Mouse (Mus musculus) liver, embryonic 13.5 days (tissue): ENCODE data around the gene Oca2. TPM values are rescaled to one million over a fixed set of nuclear protein-coding genes. Genes with fewer than 3 reads are reported as not detected.

Experiments
- ATAC-seq: fragments of 200-750 bp; cut with Nextera tagmentation; 2 replicates; pipeline ENCODE4 v1.8.0; 2017; ENCODE audit warnings: low read depth, mild to moderate bottlenecking, moderate number of reproducible peaks, moderate library complexity
- DNase-seq: peaks from one replicate; pipeline ENCODE4 v3.0.0; 2022
- H3K27ac ChIP-seq: fragments of 300-500 bp; sonication (generic); 2 replicates; pipeline ENCODE4 v1.5.1; 2015; ENCODE audit warnings: moderate library complexity, mild to moderate bottlenecking, inconsistent platforms
- H3K27me3 ChIP-seq: fragments of 300-500 bp; sonication (generic); 2 replicates; pipeline ENCODE4 v1.6.1; 2015; ENCODE audit warnings: mild to moderate bottlenecking, inconsistent platforms
- H3K36me3 ChIP-seq: fragments of 300-500 bp; sonication (generic); 2 replicates; pipeline ENCODE4 v1.6.1; 2015; ENCODE audit warnings: mild to moderate bottlenecking, inconsistent platforms
- H3K4me1 ChIP-seq: fragments of 300-500 bp; sonication (generic); replicated peaks from 2 replicates; pipeline ENCODE4 v1.6.1; 2015; ENCODE audit warnings: inconsistent platforms
- H3K4me2 ChIP-seq: fragments of 300-500 bp; sonication (generic); 2 replicates; pipeline ENCODE4 v1.6.1; 2015; ENCODE audit warnings: inconsistent platforms, mild to moderate bottlenecking, moderate library complexity
- H3K4me3 ChIP-seq: fragments of 300-500 bp; sonication (generic); replicated peaks from 2 replicates; pipeline ENCODE4 v1.5.1; 2015; ENCODE audit warnings: mild to moderate bottlenecking, inconsistent platforms
- H3K9ac ChIP-seq: fragments of 300-500 bp; sonication (generic); 2 replicates; pipeline ENCODE4 v1.6.1; 2015; ENCODE audit warnings: mild to moderate bottlenecking, inconsistent platforms
- H3K9me3 ChIP-seq: fragments of 300-500 bp; sonication (generic); replicated peaks from 2 replicates; pipeline ENCODE4 v1.6.1; 2016; ENCODE audit warnings: inconsistent platforms
- WGBS: fragments of 180-500 bp; shearing (Covaris S2); methylation state at CpG from one replicate; pipeline ENCODE4 v1.1.7; 2015; ENCODE audit not compliant: insufficient replicate concordance; 5-methylcytosine and 5-hydroxymethylcytosine counted together
- polyA plus RNA-seq: library from polyadenylated mRNA; unstranded; fragments of >200 nt; fragmentation: Nextera tagmentation; extraction: Ambion mirVana; gene quantifications from 2 replicates; pipeline ENCODE4 v1.2.1, GENCODE M21; 2015

Gene Oca2
- polyA plus RNA-seq, 1 experiment from 2014 or later: not detected

GRCm38 (mm10) chr7:56388295-56388694 is 148.7 kb downstream of the Oca2 start:
- 53% methylated on average over 2 of the region's 2 CpGs for WGBS
- H3K9me3 ChIP-seq: no peaks in the 10 kb centered on the region; the same call in 1 of the 2 replicates
- ATAC-seq: no peak

GRCm38 (mm10) chr7:56418182-56418836 is 178.7 kb downstream of the Oca2 start:
- H3K36me3 ChIP-seq: no peaks in the 10 kb centered on the region
- no peak overlapping the region for H3K4me3 ChIP-seq
- no peak overlapping the region for H3K9ac ChIP-seq
- no peak overlapping the region for H3K4me2 ChIP-seq
- DNase-seq: no peak
- no peak overlapping the region for H3K27ac ChIP-seq
- H3K9me3 ChIP-seq: peaks cover 3% of the 10 kb centered on the region; the same call in 1 of the 2 replicates
- no peaks in the 10 kb centered on the region for H3K27me3 ChIP-seq
- 55% methylated on average over 6 of the region's 6 CpGs for WGBS
- no peak for ATAC-seq
- no peaks in the 10 kb centered on the region for H3K4me1 ChIP-seq

More at GRCm38 (mm10) chr7:56388295-56388694, 148.7 kb downstream of the Oca2 start:
- no peak overlapping the region for H3K4me3 ChIP-seq
- no peaks in the 10 kb centered on the region for H3K36me3 ChIP-seq
- no peak overlapping the region for H3K9ac ChIP-seq
- H3K27ac ChIP-seq: no peak overlapping the region
- H3K27me3 ChIP-seq: no peaks in the 10 kb centered on the region
- H3K4me2 ChIP-seq: no peak overlapping the region
- no peaks in the 10 kb centered on the region for H3K4me1 ChIP-seq
- DNase-seq: no peak

- Histone ChIP-seq H3K27ac (no peak overlapping the region), H3K27me3 (no peaks in the 10 kb centered on the region), H3K9me3 (peaks cover 2% of the 10 kb centered on the region; the same call in 1 of the 2 replicates), H3K4me1 (no peaks in the 10 kb centered on the region), H3K4me3 (no peak overlapping the region), H3K36me3 (no peaks in the 10 kb centered on the region), H3K4me2 (no peak overlapping the region), H3K9ac (no peak overlapping the region)
- 29% methylated on average over 5 of the region's 5 CpGs for WGBS
- no peak for ATAC-seq
- no peak for DNase-seq
These were observed 179.8 kb downstream of the Oca2 start for GRCm38 (mm10) chr7:56419253-56419844.

- Histone ChIP-seq H3K4me2 (no peak overlapping the region), H3K9me3 (no peaks in the 10 kb centered on the region), H3K27ac (no peak overlapping the region), H3K27me3 (no peaks in the 10 kb centered on the region), H3K4me3 (no peak overlapping the region), H3K4me1 (no peaks in the 10 kb centered on the region), H3K9ac (no peak overlapping the region), H3K36me3 (no peaks in the 10 kb centered on the region)
- WGBS: 58% methylated on average over 2 of the region's 2 CpGs
- DNase-seq: no peak
- ATAC-seq: no peak
These were observed 182.4 kb downstream of the Oca2 start for GRCm38 (mm10) chr7:56421946-56422345.

- WGBS: 71% methylated on average over 2 of the region's 2 CpGs
- DNase-seq (no peak), ATAC-seq (no peak)
- H3K36me3 ChIP-seq: no peaks in the 10 kb centered on the region
- no peak overlapping the region for H3K4me2 ChIP-seq
- no peak overlapping the region for H3K4me3 ChIP-seq
- H3K9ac ChIP-seq: no peak overlapping the region
- no peaks in the 10 kb centered on the region for H3K27me3 ChIP-seq
- H3K9me3 ChIP-seq: no peaks in the 10 kb centered on the region
- H3K4me1 ChIP-seq: no peaks in the 10 kb centered on the region
- no peak overlapping the region for H3K27ac ChIP-seq
These were observed 184.0 kb downstream of the Oca2 start for GRCm38 (mm10) chr7:56423548-56423947.

GRCm38 (mm10) chr7:56460814-56461520 is 221.4 kb downstream of the Oca2 start:
- DNase-seq: no peak
- H3K9me3 ChIP-seq: no peaks in the 10 kb centered on the region
- ATAC-seq: no peak
- no peak overlapping the region for H3K9ac ChIP-seq
- no peak overlapping the region for H3K4me2 ChIP-seq
- WGBS: 46% methylated on average over 4 of the region's 4 CpGs
- H3K27me3 ChIP-seq: no peaks in the 10 kb centered on the region
- no peak overlapping the region for H3K4me3 ChIP-seq
- no peaks in the 10 kb centered on the region for H3K36me3 ChIP-seq
- no peak overlapping the region for H3K27ac ChIP-seq
- H3K4me1 ChIP-seq: no peaks in the 10 kb centered on the region

GRCm38 (mm10) chr7:56498242-56498641 is 258.7 kb downstream of the Oca2 start:
- 52% methylated on average over 2 of the region's 2 CpGs for WGBS
- H3K27ac ChIP-seq: no peak overlapping the region
- H3K4me2 ChIP-seq: no peak overlapping the region
- no peak overlapping the region for H3K4me3 ChIP-seq
- no peaks in the 10 kb centered on the region for H3K4me1 ChIP-seq
- no peak for ATAC-seq
- no peaks in the 10 kb centered on the region for H3K27me3 ChIP-seq
- no peaks in the 10 kb centered on the region for H3K9me3 ChIP-seq
- no peak overlapping the region for H3K9ac ChIP-seq
- H3K36me3 ChIP-seq: no peaks in the 10 kb centered on the region
- no peak for DNase-seq

- Histone ChIP-seq H3K9me3 (no peaks in the 10 kb centered on the region), H3K4me3 (no peak overlapping the region), H3K27me3 (no peaks in the 10 kb centered on the region), H3K4me1 (no peaks in the 10 kb centered on the region), H3K27ac (no peak overlapping the region), H3K4me2 (no peak overlapping the region), H3K36me3 (no peaks in the 10 kb centered on the region), H3K9ac (no peak overlapping the region)
- ATAC-seq: no peak
- no peak for DNase-seq
- WGBS: 42% methylated on average over 2 of the region's 2 CpGs
These were observed 259.8 kb downstream of the Oca2 start for GRCm38 (mm10) chr7:56499319-56499718.

- no peaks in the 10 kb centered on the region for H3K4me1 ChIP-seq
- no peaks in the 10 kb centered on the region for H3K9me3 ChIP-seq
- ATAC-seq (no peak), DNase-seq (no peak)
- H3K4me2 ChIP-seq: no peak overlapping the region
- 26% methylated on average over 1 of the region's 1 CpGs for WGBS
- H3K4me3 ChIP-seq: no peak overlapping the region
- H3K9ac ChIP-seq: no peak overlapping the region
- H3K27ac ChIP-seq: no peak overlapping the region
- no peaks in the 10 kb centered on the region for H3K27me3 ChIP-seq
- no peaks in the 10 kb centered on the region for H3K36me3 ChIP-seq
These were observed 260.2 kb downstream of the Oca2 start for GRCm38 (mm10) chr7:56499767-56500166.

- Histone ChIP-seq H3K27me3 (no peaks in the 10 kb centered on the region), H3K4me2 (no peak overlapping the region), H3K4me1 (no peaks in the 10 kb centered on the region), H3K9me3 (no peaks in the 10 kb centered on the region), H3K36me3 (no peaks in the 10 kb centered on the region), H3K27ac (no peak overlapping the region), H3K4me3 (no peak overlapping the region), H3K9ac (no peak overlapping the region)
- no peak for ATAC-seq
- DNase-seq: no peak
- WGBS: 63% methylated on average over 1 of the region's 1 CpGs
These were observed 260.9 kb downstream of the Oca2 start for GRCm38 (mm10) chr7:56500438-56500837.

- ATAC-seq (no peak), DNase-seq (no peak)
- no peaks in the 10 kb centered on the region for H3K9me3 ChIP-seq
- H3K36me3 ChIP-seq: no peaks in the 10 kb centered on the region
- no peaks in the 10 kb centered on the region for H3K4me1 ChIP-seq
- H3K4me3 ChIP-seq: no peak overlapping the region
- no peaks in the 10 kb centered on the region for H3K27me3 ChIP-seq
- WGBS: 36% methylated on average over 1 of the region's 1 CpGs
- H3K4me2 ChIP-seq: no peak overlapping the region
- H3K27ac ChIP-seq: no peak overlapping the region
- no peak overlapping the region for H3K9ac ChIP-seq
These were observed 279.0 kb downstream of the Oca2 start for GRCm38 (mm10) chr7:56518581-56518980.
